Mouse (Mus musculus) bone marrow macrophage, adult 2 months (primary cell): ENCODE data around the gene Gm10645.

Experiments used
- CTCF ChIP-seq: IDR thresholded peaks from 2 replicates; pipeline ENCODE4 v1.5.1; 2012; ENCODE audit warnings: low read depth, mild to moderate bottlenecking, low read length, moderate library complexity
- POLR2A ChIP-seq: IDR thresholded peaks from 2 replicates; pipeline ENCODE4 v1.6.1; 2012; ENCODE audit warnings: mild to moderate bottlenecking, low read depth, low read length, borderline replicate concordance

- no peak for TF ChIP-seq CTCF
- no peak for TF ChIP-seq POLR2A
Observed at GRCm38 (mm10) chr8:83175680-83176079, 9.7 kb upstream of the Gm10645 start.
